Mouse (Mus musculus) stomach, embryonic 16.5 days (tissue): ENCODE results near the gene Ctrl. TPM values are rescaled to one million over a fixed set of nuclear protein-coding genes. Genes with fewer than 3 reads are reported as not detected.

Experiments used
- ATAC-seq: fragments of 200-750 bp; cut with Nextera tagmentation; 2 replicates; pipeline ENCODE4 v1.8.0; 2017; ENCODE audit warnings: moderate number of reproducible peaks, moderate TSS enrichment; ENCODE audit not compliant: insufficient read depth, low FRiP score
- H3K27ac ChIP-seq: fragments of 300-500 bp; sonication (generic); 2 replicates; pipeline ENCODE4 v1.5.1; 2014; ENCODE audit warnings: low read length
- H3K27me3 ChIP-seq: fragments of 300-500 bp; sonication (generic); 2 replicates; pipeline ENCODE4 v1.6.1; 2014; ENCODE audit warnings: low read length, control low read depth, mixed read lengths; ENCODE audit not compliant: control insufficient read depth, insufficient read depth
- H3K36me3 ChIP-seq: fragments of 300-500 bp; sonication (generic); 2 replicates; pipeline ENCODE4 v1.6.1; 2014; ENCODE audit warnings: low read length; ENCODE audit not compliant: control insufficient read depth, insufficient read depth
- H3K4me1 ChIP-seq: fragments of 300-500 bp; sonication (generic); 2 replicates; pipeline ENCODE4 v1.6.1; 2014; ENCODE audit warnings: low read length, control low read depth, mixed read lengths; ENCODE audit not compliant: control insufficient read depth, insufficient read depth
- H3K4me2 ChIP-seq: fragments of 300-500 bp; sonication (generic); 2 replicates; pipeline ENCODE4 v1.6.1; 2014; ENCODE audit warnings: low read depth, low read length, mixed read lengths
- H3K4me3 ChIP-seq: fragments of 300-500 bp; sonication (generic); replicated peaks from 2 replicates; pipeline ENCODE4 v1.5.1; 2014; ENCODE audit warnings: mild to moderate bottlenecking, low read length
- H3K9ac ChIP-seq: fragments of 300-500 bp; sonication (generic); 2 replicates; pipeline ENCODE4 v1.6.1; 2014; ENCODE audit warnings: low read length
- H3K9me3 ChIP-seq: fragments of 300-500 bp; sonication (generic); replicated peaks from 2 replicates; pipeline ENCODE4 v1.6.1; 2016; ENCODE audit warnings: low read length, control low read depth; ENCODE audit not compliant: control insufficient read depth
- WGBS: fragments of 180-500 bp; shearing (Covaris S2); extraction: QIAGEN DNeasy Blood & Tissue Kit; methylation state at CpG from one replicate; pipeline ENCODE4 v1.1.7; 2014; 5-methylcytosine and 5-hydroxymethylcytosine counted together
- microRNA-seq: library from miRNA; unstranded; fragments of <30 nt; microRNA quantifications from one replicate; pipeline ENCODE4, GENCODE M21; 2016
- polyA plus RNA-seq: library from polyadenylated mRNA; unstranded; fragments of >200 nt; fragmentation: Nextera tagmentation; extraction: Ambion mirVana; gene quantifications from 2 replicates; pipeline ENCODE4 v1.2.1, GENCODE M21; 2015

Gene Ctrl
- polyA plus RNA-seq, 1 experiment from 2014 or later = 3.9 TPM

- Histone ChIP-seq H3K4me2 (peak within 1 kb of the TSS; percentile 34), H3K27ac (no peak within 1 kb of the TSS; the same call in 1 of the 2 replicates), H3K9ac (peak within 1 kb of the TSS; percentile 54; the same call in 1 of the 2 replicates), H3K9me3 (no peaks in the 10 kb centered on the region), H3K27me3 (no peaks in the 10 kb centered on the region), H3K36me3 (peaks cover 19% of the 10 kb centered on the region), H3K4me1 (peaks cover 3% of the 10 kb centered on the region; the same call in 1 of the 2 replicates), H3K4me3 (no peak within 1 kb of the TSS)
- peak; percentile 87 for ATAC-seq
- 8% methylated on average over 11 of the region's 11 CpGs for WGBS
These were observed 40.3 kb downstream of the Ctrl start, which contains the start of gene Nrn1l for GRCm38 (mm10) chr8:105893339-105893738. TSS of gene Nrn1l (plus strand) at chr8:105893567.

GRCm38 (mm10) chr8:105892432-105892831 lies 41.2 kb downstream of the Ctrl start:
- no peaks in the 10 kb centered on the region for H3K27me3 ChIP-seq
- no peak overlapping the region for H3K4me2 ChIP-seq
- no peak overlapping the region for H3K27ac ChIP-seq
- WGBS = 86% methylated on average over 6 of the region's 6 CpGs
- no peak overlapping the region for H3K4me3 ChIP-seq
- no peaks in the 10 kb centered on the region for H3K9me3 ChIP-seq
- no peak overlapping the region for H3K9ac ChIP-seq
- peaks cover 3% of the 10 kb centered on the region; the same call in 1 of the 2 replicates for H3K4me1 ChIP-seq
- H3K36me3 ChIP-seq = peaks cover 21% of the 10 kb centered on the region
- no peak for ATAC-seq

DNA sequence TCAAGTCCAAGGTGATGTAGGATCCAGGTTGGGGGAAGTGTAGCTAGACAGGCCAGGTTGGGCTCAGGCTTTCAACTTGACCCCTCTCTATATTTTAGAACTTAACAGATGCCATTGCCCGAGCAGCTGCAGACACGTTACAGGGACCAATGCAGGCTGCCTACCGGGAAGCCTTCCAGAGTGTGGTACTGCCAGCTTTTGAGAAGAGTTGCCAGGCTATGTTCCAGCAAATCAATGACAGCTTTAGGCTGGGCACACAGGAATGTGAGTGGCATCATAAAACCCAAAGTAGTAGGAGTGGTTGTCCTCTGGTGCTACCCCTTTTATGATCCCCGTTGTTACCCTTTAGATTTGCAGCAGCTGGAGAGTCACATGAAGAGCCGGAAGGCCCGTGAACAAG lies 42.8 kb downstream of the Ctrl start:
- ATAC-seq = no peak
- peaks cover 24% of the 10 kb centered on the region for H3K36me3 ChIP-seq
- WGBS = 90% methylated on average over 6 of the region's 6 CpGs
- no peaks in the 10 kb centered on the region for H3K27me3 ChIP-seq
- no peak overlapping the region for H3K4me2 ChIP-seq
- no peak overlapping the region for H3K4me3 ChIP-seq
- no peak overlapping the region for H3K9ac ChIP-seq
- no peaks in the 10 kb centered on the region for H3K9me3 ChIP-seq
- peaks cover 3% of the 10 kb centered on the region; the same call in 1 of the 2 replicates for H3K4me1 ChIP-seq
- no peak overlapping the region for H3K27ac ChIP-seq

- 93% methylated on average over 12 of the region's 12 CpGs for WGBS
- no peak overlapping the region for H3K27ac ChIP-seq
These were observed 43.8 kb downstream of the Ctrl start for GRCm38 (mm10) chr8:105889756-105890465.

More at GRCm38 (mm10) chr8:105889756-105890465, 43.8 kb downstream of the Ctrl start:
- H3K9me3 ChIP-seq = no peaks in the 10 kb centered on the region
- peaks cover 3% of the 10 kb centered on the region; the same call in 1 of the 2 replicates for H3K4me1 ChIP-seq
- no peak overlapping the region for H3K4me3 ChIP-seq
- no peaks in the 10 kb centered on the region for H3K27me3 ChIP-seq
- no peak for ATAC-seq
- peaks cover 28% of the 10 kb centered on the region for H3K36me3 ChIP-seq
- no peak overlapping the region for H3K9ac ChIP-seq
- H3K4me2 ChIP-seq = no peak overlapping the region

Small RNA genes within 50 kb of the gene (microRNA-seq; reads per million reads assigned to microRNA genes)
- gene Mir7074 = not detected

Other genes with a start within 250 kb of the Ctrl start
- gene Carmil2, start 247.6 kb downstream of the Ctrl start, polyA plus RNA-seq = 0.55 and 0.74 TPM in 2 replicates
- gene Acd, start 232.8 kb downstream of the Ctrl start, polyA plus RNA-seq = 47.9 and 54.0 TPM in 2 replicates
- gene Pard6a, start 232.7 kb downstream of the Ctrl start, polyA plus RNA-seq = 13.2 and 16.5 TPM in 2 replicates
- gene 4933405L10Rik, start 226.2 kb downstream of the Ctrl start, polyA plus RNA-seq = not detected in 2 replicates
- gene Enkd1, start 225.7 kb downstream of the Ctrl start, polyA plus RNA-seq = 13.8 and 14.9 TPM in 2 replicates
- 18.1 and 24.7 TPM in 2 replicates for gene Gfod2, start 175.2 kb downstream of the Ctrl start, polyA plus RNA-seq
- 13.7 and 14.1 TPM in 2 replicates for gene Ranbp10, start 106.5 kb downstream of the Ctrl start, polyA plus RNA-seq
- gene Tsnaxip1, start 106.1 kb downstream of the Ctrl start, polyA plus RNA-seq = 0.10 and 0.18 TPM in 2 replicates
- gene Cenpt, start 80.6 kb downstream of the Ctrl start, polyA plus RNA-seq = 39.4 and 41.0 TPM in 2 replicates
- gene Thap11, start 78.7 kb downstream of the Ctrl start, polyA plus RNA-seq = 49.3 and 54.5 TPM in 2 replicates
- 140 and 208 TPM in 2 replicates for gene Nutf2, start 73.3 kb downstream of the Ctrl start, polyA plus RNA-seq
- 41.8 and 46.4 TPM in 2 replicates for gene Edc4, start 53.0 kb downstream of the Ctrl start, polyA plus RNA-seq
- gene Nrn1l, start 40.3 kb downstream of the Ctrl start, polyA plus RNA-seq = 0.55 TPM in 1 of 2 replicates, not detected in the other
- gene Pskh1, start 33.4 kb downstream of the Ctrl start, polyA plus RNA-seq = 30.4 and 33.1 TPM in 2 replicates
- 55.0 and 59.5 TPM in 2 replicates for gene Psmb10, start 4.6 kb upstream of the Ctrl start, polyA plus RNA-seq
- gene Lcat, start 9.5 kb upstream of the Ctrl start, polyA plus RNA-seq = 4.2 and 5.0 TPM in 2 replicates
- 35.4 and 44.9 TPM in 2 replicates for gene Slc12a4, start 32.2 kb upstream of the Ctrl start, polyA plus RNA-seq
- not detected in 2 replicates for gene Dpep3, start 45.6 kb upstream of the Ctrl start, polyA plus RNA-seq
- gene Dus2, start 57.5 kb upstream of the Ctrl start, polyA plus RNA-seq = 18.3 and 18.5 TPM in 2 replicates
- gene Dpep2nb, start 72.1 kb upstream of the Ctrl start, polyA plus RNA-seq = not detected in 2 replicates
- 14.8 and 16.5 TPM in 2 replicates for gene Ddx28, start 78.0 kb upstream of the Ctrl start, polyA plus RNA-seq
- 4.7 and 5.3 TPM in 2 replicates for gene Nfatc3, start 125.0 kb upstream of the Ctrl start, polyA plus RNA-seq
- gene Esrp2, start 203.1 kb upstream of the Ctrl start, polyA plus RNA-seq = 62.6 and 82.5 TPM in 2 replicates
- gene Pla2g15, start 216.5 kb upstream of the Ctrl start, polyA plus RNA-seq = 13.7 and 14.9 TPM in 2 replicates
- 28.7 and 33.2 TPM in 2 replicates for gene Slc7a6, start 235.0 kb upstream of the Ctrl start, polyA plus RNA-seq